9 mouse cellular contexts compared by ENCODE assay signal in genomic region chr14:31462886-31463285, GRCm38 (mm10). TPM values are rescaled to one million over a fixed set of nuclear protein-coding genes. Genes with fewer than 3 reads are reported as not detected.
A peak's percentile ranks its signal among the peaks of the same experiment; 100 is the strongest.
DNase-seq lines count a peak whose midpoint lies in the region; ATAC-seq and TF ChIP-seq lines count a peak whose summit lies in the region.
"Had no signal": no experiment of that assay in that cellular context is flagged by ENCODE, and none has a peak within 500 bp of the region (broad histone marks: within the 10 kb centered on the region; RNA-seq: fewer than 3 reads in every experiment).

No protein-coding gene starts in this region.

- H3K4me3 ChIP-seq in heart, embryonic 14.5 days (ENCODE audit: control insufficient read depth in 1 of 2, insufficient read depth in 1 of 2, low read depth in 1 of 2, low read length in 2 of 2) = no peak overlapping the region
- H3K4me3 ChIP-seq in lung, adult 2 months (replicated peaks; ENCODE audit: extremely low read depth, low read depth, low read length) = no peak overlapping the region
- H3K4me3 ChIP-seq in forebrain, embryonic 15.5 days = no peak overlapping the region

- peak; percentile 44 for DNase-seq in adrenal gland, postnatal 10 days
- no peak for DNase-seq in adrenal gland, adult (ENCODE audit: inconsistent age in 2 of 2, low spot score in 1 of 2)
- DNase-seq in MN1 (ENCODE audit: low spot score) = peak; percentile 29
- peak; percentile 10 for DNase-seq in lung, adult 2 months
- no peak for DNase-seq in left cerebral cortex, postnatal 10 days (ENCODE audit: extremely low spot score in 1 of 2, low spot score in 2 of 2)
- DNase-seq: liver, postnatal 0 days had no signal

- H3K36me3 ChIP-seq in heart, embryonic 14.5 days (ENCODE audit: control insufficient read depth, insufficient read depth, low read length) = no peaks in the 10 kb centered on the region
- no peaks in the 10 kb centered on the region for H3K36me3 ChIP-seq in forebrain, embryonic 15.5 days

- no peak overlapping the region for H3K9ac ChIP-seq in heart, embryonic 14.5 days (ENCODE audit: low read length)
- H3K9ac ChIP-seq in forebrain, embryonic 15.5 days (replicated peaks) = no peak overlapping the region
- H3K9ac ChIP-seq: liver, postnatal 0 days had no signal

- no peak for TF ChIP-seq POLR2A in lung, adult 2 months (IDR thresholded peaks at IDR 0.05; ENCODE audit: borderline replicate concordance, extremely low read depth, low read depth, low read length)

- no peak overlapping the region for H3K4me2 ChIP-seq in heart, embryonic 14.5 days (ENCODE audit: low read length)
- H3K4me2 ChIP-seq in forebrain, embryonic 15.5 days (replicated peaks) = no peak overlapping the region

- H3K4me1 ChIP-seq in heart, embryonic 14.5 days (ENCODE audit: control insufficient read depth in 2 of 2, insufficient read depth in 2 of 2, low read length in 2 of 2) = no peaks in the 10 kb centered on the region; a peak in 2 of 4 replicates
- no peaks in the 10 kb centered on the region for H3K4me1 ChIP-seq in lung, adult 2 months (ENCODE audit: control insufficient read depth, insufficient read depth, low read length)
- H3K4me1 ChIP-seq in forebrain, embryonic 15.5 days = no peaks in the 10 kb centered on the region

- ATAC-seq in heart, embryonic 14.5 days (ENCODE audit: insufficient number of reproducible peaks, insufficient read depth, low FRiP score, low read depth) = peak; percentile 34; the same call in 1 of the 2 replicates
- no peak for ATAC-seq in erythroid progenitor cell, adult 5-6 weeks (replicated peaks; ENCODE audit: low FRiP score, poor library complexity, severe bottlenecking)
- no peak for ATAC-seq in forebrain, embryonic 15.5 days (replicated peaks)
- ATAC-seq: liver, postnatal 0 days had no signal

- 70% methylated on average over 6 of the region's 6 CpGs for WGBS in heart, embryonic 14.5 days
- WGBS in lung, adult 2 months = 78% methylated on average over 6 of the region's 6 CpGs
- WGBS in forebrain, embryonic 15.5 days = 62% methylated on average over 6 of the region's 6 CpGs

- H3K27me3 ChIP-seq in heart, embryonic 14.5 days (ENCODE audit: control insufficient read depth, insufficient read depth, low read length) = no peaks in the 10 kb centered on the region
- H3K27me3 ChIP-seq in forebrain, embryonic 15.5 days = no peaks in the 10 kb centered on the region

- intact Hi-C loops in left cerebral cortex, postnatal 10 days (cut with DNase I) = no loop called here

- H3K9me3 ChIP-seq in heart, embryonic 14.5 days (ENCODE audit: control insufficient read depth, low read length) = no peaks in the 10 kb centered on the region
- no peaks in the 10 kb centered on the region for H3K9me3 ChIP-seq in forebrain, embryonic 15.5 days

- TF ChIP-seq CTCF in lung, adult 2 months (IDR thresholded peaks at IDR 0.05; ENCODE audit: insufficient read depth, low read length) = no peak

- peak overlapping the region; percentile 64 to 79 for H3K27ac ChIP-seq in heart, embryonic 14.5 days (replicated peaks in 1 of 2; ENCODE audit: control insufficient read depth in 1 of 2, insufficient read depth in 1 of 2, low read depth in 2 of 2, low read length in 2 of 2)
- no peak overlapping the region for H3K27ac ChIP-seq in forebrain, embryonic 15.5 days (replicated peaks)

RNA-seq across cellular contexts. Expression of gene Sh3bp5, which starts 27.0 kb away (rescaled TPM):
- total RNA-seq in adrenal gland, postnatal 10 days (2021) = 100 to 1,000 TPM; 107 to 135 TPM
- 13.0 and 13.5 TPM in 2 replicates for polyA plus RNA-seq in heart, embryonic 14.5 days (2014; fragmentation: Nextera tagmentation; extraction: Ambion mirVana)
- 40.9 and 50.1 TPM in 2 replicates for polyA plus RNA-seq in lung, adult 2 months (2012; rRNA removed)
- total RNA-seq in left cerebral cortex, postnatal 10 days (2021) = 10 to 100 TPM; 76.4 to 80.0 TPM
- 6.8 and 9.6 TPM in 2 replicates for total RNA-seq in erythroid progenitor cell, adult 5-6 weeks (2015; ENCODE audit: low replicate concordance)
- 3.9 and 6.7 TPM in 2 replicates for total RNA-seq in erythroid progenitor cell, adult 5-6 weeks (2017; ENCODE audit: low replicate concordance)
- polyA plus RNA-seq in forebrain, embryonic 15.5 days (2015; fragmentation: Nextera tagmentation; extraction: Ambion mirVana) = 111 and 115 TPM in 2 replicates

RNA-seq across cellular contexts. Expression of gene Eaf1, which starts 31.3 kb away (rescaled TPM):
- total RNA-seq in adrenal gland, postnatal 10 days (2021) = 10 to 100 TPM; 30.9 to 38.7 TPM
- polyA plus RNA-seq in heart, embryonic 14.5 days (2014; fragmentation: Nextera tagmentation; extraction: Ambion mirVana) = 13.1 and 13.2 TPM in 2 replicates
- polyA plus RNA-seq in lung, adult 2 months (2012; rRNA removed) = 38.1 and 48.4 TPM in 2 replicates
- total RNA-seq in left cerebral cortex, postnatal 10 days (2021) = 10 to 100 TPM; 13.1 to 14.2 TPM
- total RNA-seq in erythroid progenitor cell, adult 5-6 weeks (2015; ENCODE audit: low replicate concordance) = 21.0 and 22.0 TPM in 2 replicates
- total RNA-seq in erythroid progenitor cell, adult 5-6 weeks (2017; ENCODE audit: low replicate concordance) = 32.3 and 41.6 TPM in 2 replicates
- 11.0 and 11.2 TPM in 2 replicates for polyA plus RNA-seq in forebrain, embryonic 15.5 days (2015; fragmentation: Nextera tagmentation; extraction: Ambion mirVana)

RNA-seq across cellular contexts. Expression of gene Mettl6, which starts 32.0 kb away (rescaled TPM):
- total RNA-seq in adrenal gland, postnatal 10 days (2021) = 10 to 100 TPM; 19.7 to 24.1 TPM
- polyA plus RNA-seq in heart, embryonic 14.5 days (2014; fragmentation: Nextera tagmentation; extraction: Ambion mirVana) = 36.6 and 40.7 TPM in 2 replicates
- 5.4 and 10.2 TPM in 2 replicates for polyA plus RNA-seq in lung, adult 2 months (2012; rRNA removed)
- 10 to 100 TPM; 26.5 to 27.3 TPM for total RNA-seq in left cerebral cortex, postnatal 10 days (2021)
- total RNA-seq in erythroid progenitor cell, adult 5-6 weeks (2015; ENCODE audit: low replicate concordance) = 16.2 and 26.8 TPM in 2 replicates
- 20.2 and 83.3 TPM in 2 replicates for total RNA-seq in erythroid progenitor cell, adult 5-6 weeks (2017; ENCODE audit: low replicate concordance)
- polyA plus RNA-seq in forebrain, embryonic 15.5 days (2015; fragmentation: Nextera tagmentation; extraction: Ambion mirVana) = 55.4 and 62.4 TPM in 2 replicates

Comparison
In these comparisons a context has a peak if more than half of its experiments do, and no peak if none do; other contexts are left out.
1. DNase-seq: peak in adrenal gland, postnatal 10 days (single experiment), MN1 (single experiment) and lung, adult 2 months (single experiment); none in adrenal gland, adult (0 of 2) and left cerebral cortex, postnatal 10 days (0 of 2).
2. RNA of gene Sh3bp5, which starts 27.0 kb away (total RNA-seq): 107 to 135 TPM in adrenal gland, postnatal 10 days and 76.4 to 80.0 TPM in left cerebral cortex, postnatal 10 days; 3.9 to 9.6 TPM in erythroid progenitor cell, adult 5-6 weeks; every median in the first group is over 4 times any median in the second.